Mouse (Mus musculus) thymus, adult 18-20 months (tissue): ENCODE results near the gene Znfx1.

Source experiments
- DNase-seq, 2 experiments: peaks; one replicate each; pipeline ENCODE4 v3.0.0; 2022; ENCODE audit warnings: mixed read lengths in 2 of 2

Znfx1 gene

GRCm38 (mm10) chr2:167062965-167063880 is at the start of gene Znfx1:
Gene Znfx1 (minus strand): TSS chr2:167063015.
- DNase-seq = peak; percentile 92 to 93

DNA sequence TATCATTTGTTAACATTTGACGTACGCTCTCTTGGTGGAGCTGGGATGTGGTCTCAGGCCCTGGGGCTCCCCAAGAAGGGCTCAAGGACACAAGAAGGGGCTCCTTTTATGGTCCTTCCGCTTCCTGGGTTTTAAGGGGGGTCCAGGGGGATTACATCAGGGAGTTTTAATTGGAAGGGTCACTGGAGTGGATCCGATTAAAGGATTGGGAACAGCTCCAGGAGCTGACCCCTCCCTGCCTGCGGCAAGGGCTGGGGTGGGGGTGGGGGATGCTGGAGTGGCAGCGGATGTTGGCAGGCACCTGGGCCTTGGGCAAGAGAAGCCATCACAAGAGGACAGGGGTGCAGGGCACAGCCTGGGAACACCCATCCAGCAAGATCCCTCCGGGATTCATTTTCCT is 49.4 kb upstream of the Znfx1 start:
- DNase-seq = no peak

GRCm38 (mm10) chr2:167109506-167109905 is 46.7 kb upstream of the Znfx1 start:
- DNase-seq = no peak

DNA sequence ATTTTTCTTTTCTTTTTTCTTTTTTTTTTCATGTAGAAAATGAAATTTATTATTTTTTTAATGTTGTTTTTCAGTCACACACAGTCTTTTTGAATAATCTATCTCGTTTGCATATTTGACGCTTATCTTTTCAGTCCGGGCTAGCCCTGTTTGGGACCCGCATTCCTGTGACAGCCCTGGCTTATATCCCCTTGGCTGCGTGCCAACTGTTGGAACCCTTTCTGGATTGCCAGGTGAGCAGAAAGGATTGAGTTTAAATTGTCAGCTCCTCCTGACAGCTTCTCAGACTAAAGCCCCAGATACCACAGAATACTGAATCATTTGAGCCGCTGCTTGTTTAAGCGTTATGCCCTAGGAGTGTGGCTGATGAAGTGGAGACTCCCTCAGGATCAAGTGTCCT is 40.7 kb upstream of the Znfx1 start:
- DNase-seq = no peak

GRCm38 (mm10) chr2:167101743-167102441 is 39.1 kb upstream of the Znfx1 start:
- peak; percentile 69 to 71 for DNase-seq

GRCm38 (mm10) chr2:167094688-167095087 is 31.9 kb upstream of the Znfx1 start:
- DNase-seq = no peak

DNA sequence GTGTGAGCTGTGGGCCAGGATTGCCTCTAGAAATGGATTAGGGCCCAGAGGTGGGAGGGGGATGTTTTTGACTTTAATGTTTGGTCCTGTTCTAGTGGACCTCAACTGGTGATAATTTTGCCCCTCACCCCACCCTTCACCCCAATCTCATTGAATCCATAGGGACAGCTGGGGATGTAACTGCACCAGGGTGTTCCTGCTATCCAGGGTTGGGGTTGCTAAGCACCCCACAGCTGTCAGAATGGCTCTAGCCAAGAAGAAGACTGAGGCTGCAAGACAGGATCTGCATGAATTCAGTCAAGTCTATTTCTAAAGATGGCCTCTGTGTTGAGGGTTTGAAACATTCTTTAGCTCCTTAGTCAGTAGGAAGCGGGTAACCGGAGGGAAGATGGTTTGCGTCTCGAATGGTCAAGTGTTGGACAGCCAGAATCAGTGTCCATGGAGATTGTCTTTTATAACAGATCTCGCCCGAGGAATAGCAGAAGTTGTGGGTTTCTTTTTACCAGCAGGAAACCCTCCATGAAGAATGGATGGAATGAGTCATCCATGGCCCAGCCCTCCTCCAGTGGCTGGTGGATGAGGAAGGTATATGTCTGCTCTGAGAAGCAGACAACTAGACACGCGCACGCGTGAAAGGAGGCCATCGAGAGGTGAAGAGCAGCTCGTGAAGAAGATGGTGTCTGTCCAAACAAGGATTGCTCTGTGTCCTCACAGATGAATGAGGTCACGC is 30.5 kb upstream of the Znfx1 start:
- DNase-seq = no peak

DNA sequence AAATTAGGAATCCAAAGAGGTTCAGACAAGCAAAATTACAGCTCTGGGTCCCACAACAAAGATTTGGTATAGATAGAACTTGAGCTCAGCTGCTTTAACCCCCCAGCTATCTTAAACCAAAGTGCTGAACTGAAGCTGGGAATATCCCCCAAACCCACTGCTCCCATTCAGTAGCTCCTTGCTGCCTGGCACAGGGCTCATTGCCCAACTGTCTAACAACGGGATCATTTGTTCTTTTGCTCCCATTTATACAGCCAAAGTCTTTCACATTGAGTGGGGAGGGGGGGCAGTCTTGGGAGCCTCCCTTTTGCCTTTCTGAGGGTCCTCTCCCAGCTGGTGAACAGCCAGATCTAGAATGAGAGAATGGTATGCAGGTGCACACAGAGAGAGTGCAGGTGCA is 27.5 kb upstream of the Znfx1 start:
- no peak for DNase-seq

DNA sequence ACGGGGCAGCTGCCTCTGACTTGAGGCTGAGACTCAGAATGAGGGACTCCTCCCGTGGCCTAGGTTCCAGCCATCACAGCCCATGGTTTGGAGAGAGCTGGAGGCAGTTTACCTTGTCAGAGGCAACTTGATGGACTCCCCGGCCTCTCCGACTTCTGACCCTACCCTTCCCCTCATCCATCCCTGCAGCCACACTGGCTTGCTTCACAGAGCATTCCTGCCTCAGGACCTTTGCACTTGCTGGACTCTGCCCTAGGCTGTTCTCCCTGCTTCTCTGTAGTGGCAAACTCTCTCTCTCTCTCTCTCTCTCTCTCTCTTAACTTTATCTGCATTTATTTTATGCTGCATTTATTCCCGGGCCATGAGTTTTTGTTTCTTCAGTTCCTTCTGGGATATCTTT is 24.0 kb upstream of the Znfx1 start:
- DNase-seq = no peak

DNA sequence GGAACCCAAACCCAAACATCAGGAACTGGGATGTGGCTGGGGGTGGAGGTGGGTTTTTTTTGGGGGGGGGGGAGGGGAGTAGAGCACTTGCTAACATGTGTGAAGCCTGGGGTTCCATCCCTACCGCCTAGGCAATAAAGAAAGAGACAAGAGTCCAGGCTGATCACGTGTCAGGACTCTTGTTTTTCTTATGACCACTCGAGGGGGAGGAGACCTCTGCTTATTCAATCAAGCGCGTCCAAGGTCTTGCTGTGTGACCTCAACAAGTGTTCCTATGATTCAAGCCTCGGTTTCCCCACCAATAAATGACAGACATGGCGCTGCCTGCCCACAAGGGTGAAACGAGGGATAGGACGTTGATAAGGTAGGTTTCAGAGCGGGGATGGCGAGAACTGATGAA is 23.3 kb upstream of the Znfx1 start:
- no peak for DNase-seq

- no peak for DNase-seq
Observed at GRCm38 (mm10) chr2:167081639-167082038, 18.8 kb upstream of the Znfx1 start.

GRCm38 (mm10) chr2:167081135-167081534 is 18.3 kb upstream of the Znfx1 start:
- DNase-seq = no peak

DNA sequence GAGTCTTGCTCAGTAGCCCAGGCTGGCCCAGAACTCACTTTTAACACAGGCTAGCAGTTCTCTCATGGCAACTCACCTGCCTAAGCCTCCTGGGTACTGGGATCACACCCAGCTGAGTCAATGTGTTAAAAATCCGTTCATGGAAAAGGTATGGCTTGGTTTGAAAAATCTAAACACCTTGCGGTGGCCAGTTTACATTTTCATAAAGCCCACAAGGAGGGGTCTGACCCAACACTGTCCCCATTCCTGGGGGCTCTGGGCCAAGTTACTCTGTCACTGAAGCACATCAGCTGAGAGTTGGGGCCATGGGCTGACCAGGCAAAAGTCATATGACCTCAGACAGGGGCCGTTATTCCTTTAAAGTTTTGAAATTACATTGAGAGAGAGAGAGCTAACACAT is 17.6 kb upstream of the Znfx1 start:
- DNase-seq = no peak

GRCm38 (mm10) chr2:167079535-167080257 is 16.9 kb upstream of the Znfx1 start:
- DNase-seq = no peak

- no peak for DNase-seq
Observed at GRCm38 (mm10) chr2:167078931-167079495, 16.2 kb upstream of the Znfx1 start.

- DNase-seq = no peak
Observed at GRCm38 (mm10) chr2:167078486-167078885, 15.7 kb upstream of the Znfx1 start.

DNA sequence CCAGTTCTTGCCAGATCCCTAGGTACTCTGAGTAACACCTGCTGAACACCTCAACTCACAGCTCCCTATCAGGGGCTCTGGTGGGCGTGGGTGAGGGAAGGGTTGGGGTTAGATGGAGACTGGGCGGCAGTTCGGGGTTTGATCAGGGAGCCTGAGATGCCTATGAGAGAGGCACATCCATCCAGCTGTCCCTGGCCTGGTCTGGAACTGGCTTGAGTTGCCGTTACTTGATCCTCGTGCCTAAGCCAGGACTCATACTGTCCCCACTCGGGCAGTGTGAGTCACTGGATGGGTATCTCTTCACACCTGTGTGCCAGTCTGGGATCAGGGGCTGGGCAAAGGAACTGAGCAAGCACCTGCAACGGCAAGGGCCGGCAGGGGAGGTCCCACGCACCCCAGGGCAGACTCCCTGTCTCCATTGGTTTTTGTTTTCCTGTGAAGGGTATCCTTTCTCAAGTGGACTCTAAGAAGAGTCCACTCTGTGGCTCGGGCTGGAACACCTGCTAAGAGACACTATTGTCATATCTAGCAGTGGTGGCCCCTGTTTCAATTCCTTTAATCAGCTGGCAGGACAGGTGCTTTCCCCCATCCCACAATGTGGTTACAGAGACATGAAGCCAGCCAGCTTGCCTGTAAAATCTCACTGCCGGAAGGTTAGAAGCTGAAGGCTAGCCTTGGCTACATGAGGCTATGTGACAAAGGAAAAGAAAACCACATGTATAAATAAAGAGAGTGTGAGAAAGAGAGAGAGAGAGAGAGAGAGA is 14.6 kb upstream of the Znfx1 start:
- no peak for DNase-seq

DNA sequence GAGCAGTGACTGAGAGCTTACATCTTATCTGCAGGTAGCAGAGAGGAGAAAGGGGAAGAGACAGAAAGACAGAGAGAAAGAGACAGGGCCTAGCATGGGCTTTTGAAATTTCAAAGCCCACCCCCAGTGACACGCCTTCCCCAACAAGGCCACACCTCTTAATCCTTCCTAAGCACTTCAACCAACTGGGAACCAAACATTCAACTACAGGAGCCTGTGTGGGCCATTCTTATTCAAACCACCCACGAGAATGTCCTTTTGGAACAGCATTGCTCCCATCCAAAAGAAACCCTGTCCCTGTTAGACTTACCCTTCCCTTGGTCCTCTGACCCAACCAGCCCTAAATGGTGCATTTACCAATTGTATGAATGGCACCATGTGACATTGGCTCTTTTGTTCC is 13.9 kb upstream of the Znfx1 start:
- no peak for DNase-seq

GRCm38 (mm10) chr2:167076352-167076751 is 13.5 kb upstream of the Znfx1 start:
- no peak for DNase-seq

- DNase-seq = no peak
Observed at GRCm38 (mm10) chr2:167074587-167074986, 11.8 kb upstream of the Znfx1 start.
